Mouse (Mus musculus) lung, postnatal 0 days (tissue): ENCODE results near the gene Mier3. TPM values are rescaled to one million over a fixed set of nuclear protein-coding genes. Genes with fewer than 3 reads are reported as not detected.

ENCODE experiments used
- ATAC-seq: fragments of 200-750 bp; cut with Nextera tagmentation; 2 replicates; pipeline ENCODE4 v1.8.0; 2017; ENCODE audit warnings: moderate library complexity
- DNase-seq: peaks from one replicate; pipeline ENCODE4 v3.0.0-alpha.2; 2016; ENCODE audit warnings: low spot score
- H3K27ac ChIP-seq: fragments of 300-500 bp; sonication (generic); 2 replicates; pipeline ENCODE4 v1.5.1; 2014; ENCODE audit warnings: antibody characterized with exemption, mild to moderate bottlenecking, low read length, mixed read lengths
- H3K27me3 ChIP-seq: fragments of 300-500 bp; sonication (generic); replicated peaks from 2 replicates; pipeline ENCODE4 v1.6.1; 2014; ENCODE audit warnings: low read length, mixed read lengths; ENCODE audit not compliant: insufficient read depth
- H3K36me3 ChIP-seq: fragments of 300-500 bp; sonication (generic); 2 replicates; pipeline ENCODE4 v1.6.1; 2014; ENCODE audit warnings: low read length, mixed read lengths; ENCODE audit not compliant: insufficient read depth
- H3K4me1 ChIP-seq: fragments of 300-500 bp; sonication (generic); 2 replicates; pipeline ENCODE4 v1.6.1; 2014; ENCODE audit warnings: antibody characterized with exemption, low read depth, low read length, mixed read lengths; ENCODE audit not compliant: insufficient read depth
- H3K4me2 ChIP-seq: fragments of 300-500 bp; sonication (generic); replicated peaks from 2 replicates; pipeline ENCODE4 v1.6.1; 2014; ENCODE audit warnings: low read depth, mild to moderate bottlenecking, low read length, moderate library complexity, mixed read lengths
- H3K4me3 ChIP-seq: fragments of 300-500 bp; sonication (generic); 2 replicates; pipeline ENCODE4 v1.5.1; 2014; ENCODE audit warnings: low read depth, low read length
- H3K9ac ChIP-seq: fragments of 300-500 bp; sonication (generic); replicated peaks from 2 replicates; pipeline ENCODE4 v1.6.1; 2014; ENCODE audit warnings: low read depth, mild to moderate bottlenecking
- H3K9me3 ChIP-seq: fragments of 300-500 bp; sonication (generic); 2 replicates; pipeline ENCODE4 v1.6.1; 2016; ENCODE audit warnings: low read length, mixed read lengths
- CTCF ChIP-seq: IDR thresholded peaks from 2 replicates; pipeline ENCODE4 v1.5.1; 2016; ENCODE audit warnings: antibody characterized with exemption, mild to moderate bottlenecking
- EP300 ChIP-seq: IDR thresholded peaks from 2 replicates; pipeline ENCODE4 v1.6.1; 2016; ENCODE audit warnings: antibody characterized with exemption, mild to moderate bottlenecking, control low read depth
- WGBS: fragments of 180-500 bp; shearing (Covaris S2); extraction: QIAGEN DNeasy Blood & Tissue Kit; methylation state at CpG from one replicate; pipeline ENCODE4 v1.1.7; 2014; 5-methylcytosine and 5-hydroxymethylcytosine counted together
- polyA plus RNA-seq: library from polyadenylated mRNA; unstranded; fragments of >200 nt; fragmentation: Nextera tagmentation; extraction: Ambion mirVana; gene quantifications from 2 replicates; pipeline ENCODE4 v1.2.1, GENCODE M21; 2015

Gene Mier3
- polyA plus RNA-seq, 1 experiment from 2014 or later = 10.2 TPM

DNA sequence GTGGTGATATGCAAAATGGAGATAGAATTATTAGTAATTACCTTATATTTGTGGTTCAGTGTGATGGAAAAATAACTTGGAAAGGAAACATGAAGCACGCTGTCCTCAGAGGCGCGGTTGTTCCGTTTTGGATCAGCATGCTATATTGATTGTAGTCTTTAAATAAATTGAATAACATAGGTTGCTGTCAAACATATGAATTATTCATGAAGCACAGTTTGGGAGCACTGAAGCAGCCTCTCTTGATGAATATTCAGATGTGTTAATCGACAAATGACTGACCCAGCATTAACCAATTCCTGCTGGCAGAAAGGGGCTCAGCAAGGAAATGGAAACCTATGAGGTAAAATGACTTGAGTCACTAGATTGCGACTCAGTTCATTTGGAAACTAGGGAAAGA is 29.8 kb upstream of the Mier3 start:
- H3K27ac ChIP-seq = no peak overlapping the region
- H3K4me2 ChIP-seq = no peak overlapping the region
- TF ChIP-seq CTCF (no peak), EP300 (no peak)
- no peaks in the 10 kb centered on the region for H3K36me3 ChIP-seq
- ATAC-seq (no peak), DNase-seq (no peak)
- no peak overlapping the region for H3K9ac ChIP-seq
- no peak overlapping the region for H3K4me3 ChIP-seq
- no peaks in the 10 kb centered on the region for H3K9me3 ChIP-seq
- no peaks in the 10 kb centered on the region for H3K4me1 ChIP-seq
- no peaks in the 10 kb centered on the region for H3K27me3 ChIP-seq
- WGBS = 80% methylated on average over 6 of the region's 6 CpGs

DNA sequence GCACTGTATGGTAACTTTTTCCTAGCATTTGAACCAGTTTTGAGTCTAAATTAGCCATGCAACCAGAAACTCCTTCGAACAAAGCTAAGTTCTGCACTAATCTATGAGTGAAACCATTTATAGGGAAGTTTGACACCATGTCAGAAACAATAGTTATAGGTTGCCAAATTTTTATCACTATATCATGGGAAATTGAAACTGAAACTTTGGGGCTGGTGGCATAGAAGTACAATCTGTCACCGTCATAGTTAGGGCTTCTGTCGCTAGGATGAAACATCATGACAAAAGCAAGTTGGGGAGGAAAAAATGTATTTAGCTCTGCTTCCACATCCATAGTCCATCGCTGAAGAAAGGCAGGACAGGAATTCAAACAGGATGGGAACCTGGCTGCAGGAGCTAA is 25.5 kb upstream of the Mier3 start:
- no peak overlapping the region for H3K4me3 ChIP-seq
- no peak overlapping the region for H3K27ac ChIP-seq
- no peak overlapping the region for H3K9ac ChIP-seq
- H3K9me3 ChIP-seq = no peaks in the 10 kb centered on the region
- WGBS = 68% methylated on average over 4 of the region's 4 CpGs
- H3K4me2 ChIP-seq = no peak overlapping the region
- no peak for TF ChIP-seq CTCF
- no peak for DNase-seq
- no peaks in the 10 kb centered on the region for H3K36me3 ChIP-seq
- no peak for ATAC-seq
- no peaks in the 10 kb centered on the region for H3K27me3 ChIP-seq
- H3K4me1 ChIP-seq = no peaks in the 10 kb centered on the region

DNA sequence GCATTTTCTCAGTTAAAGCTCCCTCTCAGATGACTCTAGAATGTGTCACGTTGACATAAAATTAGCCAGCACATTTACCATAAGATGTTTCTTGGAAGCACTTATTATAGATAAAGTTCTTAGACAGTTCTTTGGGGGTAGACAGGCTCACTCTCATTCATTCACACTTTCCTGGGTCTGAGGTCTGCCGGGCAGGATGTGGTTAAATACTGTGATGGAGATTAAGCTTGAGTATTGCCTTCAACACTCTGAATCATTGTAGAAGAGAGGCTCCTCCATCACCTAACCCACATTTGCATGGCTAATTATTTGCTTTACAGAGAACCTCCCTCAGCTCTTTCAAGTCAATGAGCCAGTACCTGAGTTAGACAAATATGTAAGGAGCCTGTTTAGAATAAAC is 24.9 kb upstream of the Mier3 start:
- DNase-seq (no peak), ATAC-seq (no peak)
- H3K27me3 ChIP-seq = no peaks in the 10 kb centered on the region
- no peaks in the 10 kb centered on the region for H3K9me3 ChIP-seq
- TF ChIP-seq EP300 (no peak), CTCF (no peak)
- no peak overlapping the region for H3K4me3 ChIP-seq
- 47% methylated on average over 2 of the region's 2 CpGs for WGBS
- H3K4me2 ChIP-seq = no peak overlapping the region
- H3K27ac ChIP-seq = no peak overlapping the region
- no peaks in the 10 kb centered on the region for H3K4me1 ChIP-seq
- no peaks in the 10 kb centered on the region for H3K36me3 ChIP-seq
- no peak overlapping the region for H3K9ac ChIP-seq

DNA sequence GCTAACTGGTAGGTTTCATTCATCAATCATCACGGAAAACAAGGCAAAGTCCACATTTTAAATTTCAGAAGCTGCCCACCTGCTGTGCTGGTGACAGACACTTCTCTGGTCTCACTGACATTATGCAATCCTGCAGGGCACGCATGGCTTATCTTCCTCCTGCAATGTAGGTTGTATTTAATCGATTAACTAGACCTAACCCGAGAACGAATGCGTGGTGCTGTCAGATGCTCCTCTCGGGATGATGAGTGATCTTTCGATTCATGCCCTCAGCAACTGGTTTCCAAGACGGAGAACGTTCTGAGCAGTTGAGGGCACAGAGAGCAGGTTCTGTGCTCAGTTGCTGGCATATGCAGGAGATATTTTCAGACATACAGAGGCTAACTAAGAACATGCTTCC is 24.5 kb upstream of the Mier3 start:
- H3K4me3 ChIP-seq = no peak overlapping the region
- no peaks in the 10 kb centered on the region for H3K4me1 ChIP-seq
- 60% methylated on average over 10 of the region's 10 CpGs for WGBS
- TF ChIP-seq EP300 = no peak
- no peak for TF ChIP-seq CTCF
- no peaks in the 10 kb centered on the region for H3K9me3 ChIP-seq
- H3K36me3 ChIP-seq = no peaks in the 10 kb centered on the region
- no peak for DNase-seq
- H3K27ac ChIP-seq = no peak overlapping the region
- H3K4me2 ChIP-seq = no peak overlapping the region
- H3K27me3 ChIP-seq = no peaks in the 10 kb centered on the region
- no peak overlapping the region for H3K9ac ChIP-seq
- ATAC-seq = no peak

DNA sequence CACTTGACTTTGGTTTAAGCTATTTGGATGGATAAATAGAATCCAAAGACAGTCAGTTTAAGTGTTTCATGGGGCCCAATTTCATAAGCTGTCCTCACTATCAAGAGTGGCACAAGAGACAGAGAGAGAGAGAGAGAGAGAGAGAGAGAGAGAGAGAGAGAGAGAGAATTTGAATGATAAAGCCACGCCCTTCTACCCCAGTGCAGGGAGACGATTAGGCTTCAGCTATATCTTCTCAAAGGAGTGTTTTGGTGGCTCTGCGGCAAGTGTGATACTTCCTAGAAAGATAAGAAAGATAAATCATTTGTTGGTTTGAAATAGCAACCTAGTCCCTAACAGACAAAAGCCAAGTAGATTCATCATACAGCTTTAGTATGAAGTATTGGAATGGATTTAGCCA is 24.0 kb upstream of the Mier3 start:
- 54% methylated on average over 3 of the region's 3 CpGs for WGBS
- no peak for DNase-seq
- Histone ChIP-seq H3K4me3 (no peak overlapping the region), H3K4me2 (no peak overlapping the region), H3K27ac (no peak overlapping the region), H3K27me3 (no peaks in the 10 kb centered on the region), H3K9me3 (no peaks in the 10 kb centered on the region), H3K4me1 (no peaks in the 10 kb centered on the region), H3K36me3 (no peaks in the 10 kb centered on the region), H3K9ac (no peak overlapping the region)
- ATAC-seq = no peak
- TF ChIP-seq EP300 (no peak), CTCF (no peak)

DNA sequence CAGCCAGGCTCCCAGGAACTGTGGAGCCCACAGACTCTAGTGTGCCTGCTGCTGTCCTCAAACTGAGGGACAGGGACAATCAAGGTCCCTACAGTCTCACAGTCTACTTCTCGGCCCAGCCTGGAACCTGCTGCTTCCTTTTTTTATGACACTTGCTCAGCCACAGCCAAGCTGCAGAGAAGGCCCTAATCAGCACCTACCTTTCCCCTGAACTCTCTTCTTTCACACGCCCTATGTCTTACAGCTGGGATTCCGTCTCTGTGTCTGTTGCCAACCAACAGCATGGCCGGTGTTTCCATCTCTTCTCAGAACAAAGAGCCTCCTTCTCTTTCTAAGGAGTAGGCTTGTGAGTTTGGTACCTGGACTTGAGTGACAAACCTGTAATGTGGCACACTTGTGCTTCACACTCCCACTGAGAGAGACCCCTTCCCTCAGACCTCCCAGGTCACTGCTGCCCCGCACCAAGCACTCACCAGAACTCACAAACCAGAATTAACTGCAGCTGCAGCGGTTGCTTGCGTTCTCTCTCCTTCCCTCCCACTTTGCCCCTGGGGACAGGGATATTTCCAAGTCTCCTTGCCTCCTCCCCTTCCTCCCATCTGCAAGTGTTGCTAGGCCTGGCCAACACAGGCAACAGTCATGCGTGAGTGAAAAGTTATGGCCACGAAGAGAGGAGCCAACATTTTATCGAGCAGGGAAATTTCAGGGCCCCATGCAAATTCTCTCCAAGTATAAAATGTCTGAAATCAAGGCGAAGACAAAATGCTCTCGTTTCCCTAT is 22.1 kb upstream of the Mier3 start:
- H3K9me3 ChIP-seq = no peaks in the 10 kb centered on the region
- TF ChIP-seq EP300 (no peak), CTCF (no peak)
- H3K36me3 ChIP-seq = no peaks in the 10 kb centered on the region
- H3K4me3 ChIP-seq = no peak overlapping the region
- H3K27me3 ChIP-seq = no peaks in the 10 kb centered on the region
- H3K4me2 ChIP-seq = no peak overlapping the region
- ATAC-seq (no peak), DNase-seq (no peak)
- H3K27ac ChIP-seq = no peak overlapping the region
- no peaks in the 10 kb centered on the region for H3K4me1 ChIP-seq
- no peak overlapping the region for H3K9ac ChIP-seq
- WGBS = 62% methylated on average over 12 of the region's 12 CpGs

DNA sequence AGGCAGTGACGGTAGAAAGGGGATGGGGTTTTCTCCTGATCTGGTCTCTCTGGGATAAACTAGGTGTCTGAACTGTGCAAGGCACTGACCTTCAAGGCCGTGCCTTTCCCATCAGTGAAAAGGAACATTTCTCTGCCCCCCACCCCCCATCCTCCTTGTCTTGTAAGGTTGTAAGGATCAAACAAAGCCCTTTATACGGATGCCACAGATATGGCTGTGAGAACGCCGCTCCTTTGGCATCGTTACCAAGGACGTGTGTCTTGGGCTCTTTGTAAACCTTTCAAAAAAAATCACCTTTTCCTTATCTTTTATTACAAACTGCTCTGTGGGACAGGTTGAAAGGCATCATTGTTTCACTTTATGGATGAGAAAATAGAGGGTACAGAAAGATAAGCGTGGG is 21.3 kb upstream of the Mier3 start:
- 33% methylated on average over 8 of the region's 8 CpGs for WGBS
- Histone ChIP-seq H3K9me3 (no peaks in the 10 kb centered on the region), H3K4me3 (no peak overlapping the region), H3K36me3 (no peaks in the 10 kb centered on the region), H3K27me3 (no peaks in the 10 kb centered on the region), H3K4me2 (no peak overlapping the region), H3K4me1 (no peaks in the 10 kb centered on the region), H3K27ac (no peak overlapping the region), H3K9ac (no peak overlapping the region)
- TF ChIP-seq CTCF (no peak), EP300 (no peak)
- DNase-seq = no peak
- no peak for ATAC-seq
